In genomic region chr19:25277761-25278160, GRCm38 (mm10) we compare ENCODE assay signal across 17 mouse cellular contexts. TPM values are rescaled to one million over a fixed set of nuclear protein-coding genes. Genes with fewer than 3 reads are reported as not detected.
DNase-seq lines count a peak whose midpoint lies in the region; ATAC-seq and TF ChIP-seq lines count a peak whose summit lies in the region.
"Had no signal": no experiment of that assay in that cellular context is flagged by ENCODE, and none has a peak within 500 bp of the region (broad histone marks: within the 10 kb centered on the region; RNA-seq: fewer than 3 reads in every experiment).

No protein-coding gene starts in this region.

- WGBS in forebrain, postnatal 0 days = 15% methylated on average over 5 of the region's 5 CpGs
- 12% methylated on average over 5 of the region's 5 CpGs for WGBS in forebrain, embryonic 15.5 days
- WGBS in lung, embryonic 16.5 days = 33% methylated on average over 5 of the region's 5 CpGs
- WGBS in embryonic facial prominence, embryonic 14.5 days = 14% methylated on average over 5 of the region's 5 CpGs

- DNase-seq in forebrain, postnatal 0 days = peak; percentile 30
- peak; percentile 35 to 37 for DNase-seq in heart, postnatal 10 days
- DNase-seq in heart, postnatal 4 days = no peak
- DNase-seq in lung, postnatal 14 days = no peak
- DNase-seq in embryonic facial prominence, embryonic 14.5 days (ENCODE audit: low spot score) = peak; percentile 39
- DNase-seq: cerebellum, adult 2 months; kidney, postnatal 10 days; left cerebral cortex, postnatal 4 days; lung, adult 18-20 months; thymus, adult 2 months had no signal

- H3K9ac ChIP-seq in forebrain, postnatal 0 days = no peak overlapping the region
- no peak overlapping the region for H3K9ac ChIP-seq in forebrain, embryonic 15.5 days (replicated peaks)
- no peak overlapping the region for H3K9ac ChIP-seq in lung, embryonic 16.5 days (ENCODE audit: low read length)
- no peak overlapping the region for H3K9ac ChIP-seq in embryonic facial prominence, embryonic 14.5 days (ENCODE audit: low read depth, low read length)
- H3K9ac ChIP-seq: stomach, embryonic 15.5 days had no signal

- intact Hi-C loops in heart, postnatal 10 days (cut with DNase I) = no loop called here

- TF ChIP-seq CTCF in forebrain, postnatal 0 days (IDR thresholded peaks at IDR 0.05; ENCODE audit: low read depth) = no peak

- no peak overlapping the region for H3K4me2 ChIP-seq in forebrain, postnatal 0 days (ENCODE audit: low read depth)
- no peak overlapping the region for H3K4me2 ChIP-seq in forebrain, embryonic 15.5 days (replicated peaks)
- H3K4me2 ChIP-seq in lung, embryonic 16.5 days (ENCODE audit: low read depth, low read length) = 0 out of 2 replicates have a peak overlapping the region, but pooled peaks have one; percentile 4
- no peak overlapping the region for H3K4me2 ChIP-seq in embryonic facial prominence, embryonic 14.5 days (ENCODE audit: low read depth, low read length)
- H3K4me2 ChIP-seq: stomach, embryonic 15.5 days had no signal

- peak; percentile 58; the same call in 1 of the 2 replicates for ATAC-seq in forebrain, postnatal 0 days
- ATAC-seq in forebrain, embryonic 15.5 days (replicated peaks) = no peak; the same call in 1 of the 2 replicates
- peak; percentile 78 for ATAC-seq in lung, embryonic 16.5 days (ENCODE audit: low read depth)
- no peak for ATAC-seq in embryonic facial prominence, embryonic 14.5 days (ENCODE audit: low read depth)
- ATAC-seq in activated CD4-positive, CD25-positive, alpha-beta regulatory T cell, adult 4 months = no peak
- ATAC-seq: intestine, embryonic 16.5 days had no signal

- H3K27ac ChIP-seq in forebrain, postnatal 0 days (ENCODE audit: low read depth, low read length) = no peak overlapping the region
- no peak overlapping the region for H3K27ac ChIP-seq in forebrain, embryonic 15.5 days (replicated peaks)
- peak overlapping the region; percentile 9; the same call in 1 of the 2 replicates for H3K27ac ChIP-seq in lung, embryonic 16.5 days (ENCODE audit: low read length)
- no peak overlapping the region for H3K27ac ChIP-seq in embryonic facial prominence, embryonic 14.5 days (replicated peaks; ENCODE audit: low read depth, low read length)
- H3K27ac ChIP-seq: stomach, embryonic 15.5 days had no signal

- H3K9me3 ChIP-seq in forebrain, postnatal 0 days (ENCODE audit: low read length) = no peaks in the 10 kb centered on the region
- H3K9me3 ChIP-seq in forebrain, embryonic 15.5 days = no peaks in the 10 kb centered on the region
- no peaks in the 10 kb centered on the region for H3K9me3 ChIP-seq in lung, embryonic 16.5 days (ENCODE audit: control insufficient read depth, low read length)
- no peaks in the 10 kb centered on the region for H3K9me3 ChIP-seq in embryonic facial prominence, embryonic 14.5 days (ENCODE audit: control insufficient read depth, low read length)
- H3K9me3 ChIP-seq: stomach, embryonic 15.5 days had no signal

- H3K4me3 ChIP-seq in forebrain, postnatal 0 days (ENCODE audit: low read depth, low read length) = no peak overlapping the region
- no peak overlapping the region for H3K4me3 ChIP-seq in forebrain, embryonic 15.5 days
- no peak overlapping the region for H3K4me3 ChIP-seq in lung, embryonic 16.5 days (ENCODE audit: low read length)
- H3K4me3 ChIP-seq in embryonic facial prominence, embryonic 14.5 days (ENCODE audit: low read depth, low read length) = no peak overlapping the region
- H3K4me3 ChIP-seq: stomach, embryonic 15.5 days had no signal

- no peaks in the 10 kb centered on the region for H3K27me3 ChIP-seq in forebrain, postnatal 0 days (ENCODE audit: insufficient read depth, low read length)
- H3K27me3 ChIP-seq in forebrain, embryonic 15.5 days = peaks cover 12% of the 10 kb centered on the region; the same call in 1 of the 2 replicates
- no peaks in the 10 kb centered on the region for H3K27me3 ChIP-seq in lung, embryonic 16.5 days (ENCODE audit: control insufficient read depth, insufficient read depth, low read depth, low read length)
- no peaks in the 10 kb centered on the region for H3K27me3 ChIP-seq in embryonic facial prominence, embryonic 14.5 days (replicated peaks; ENCODE audit: control insufficient read depth, insufficient read depth, low read length)
- H3K27me3 ChIP-seq: stomach, embryonic 15.5 days had no signal

- no peaks in the 10 kb centered on the region for H3K36me3 ChIP-seq in forebrain, postnatal 0 days (ENCODE audit: insufficient read depth)
- no peaks in the 10 kb centered on the region for H3K36me3 ChIP-seq in forebrain, embryonic 15.5 days
- H3K36me3 ChIP-seq in lung, embryonic 16.5 days (ENCODE audit: control insufficient read depth, insufficient read depth, low read length) = no peaks in the 10 kb centered on the region
- no peaks in the 10 kb centered on the region for H3K36me3 ChIP-seq in embryonic facial prominence, embryonic 14.5 days (ENCODE audit: control insufficient read depth, insufficient read depth, low read length)
- H3K36me3 ChIP-seq: stomach, embryonic 15.5 days had no signal

- no peaks in the 10 kb centered on the region for H3K4me1 ChIP-seq in forebrain, postnatal 0 days (ENCODE audit: insufficient read depth)
- H3K4me1 ChIP-seq in forebrain, embryonic 15.5 days = no peaks in the 10 kb centered on the region; the same call in 1 of the 2 replicates
- H3K4me1 ChIP-seq in lung, embryonic 16.5 days (replicated peaks; ENCODE audit: control insufficient read depth, insufficient read depth, low read length) = no peaks in the 10 kb centered on the region; the same call in 1 of the 2 replicates
- H3K4me1 ChIP-seq in embryonic facial prominence, embryonic 14.5 days (ENCODE audit: control insufficient read depth, insufficient read depth, low read length) = peaks cover 7% of the 10 kb centered on the region
- H3K4me1 ChIP-seq: stomach, embryonic 15.5 days had no signal

RNA-seq across cellular contexts. Expression of gene Kank1, which starts 41.0 kb away (rescaled TPM):
- total RNA-seq in forebrain, postnatal 0 days (2014; rRNA removed) = 10.4 and 10.8 TPM in 2 replicates
- polyA plus RNA-seq in forebrain, postnatal 0 days (2015; fragmentation: Nextera tagmentation; extraction: Ambion mirVana) = 2.7 and 3.9 TPM in 2 replicates
- polyA plus RNA-seq in forebrain, embryonic 15.5 days (2015; fragmentation: Nextera tagmentation; extraction: Ambion mirVana) = 3.3 and 3.9 TPM in 2 replicates
- total RNA-seq in heart, postnatal 10 days (2021) = 10 to 100 TPM; 40.1 to 51.6 TPM
- total RNA-seq in heart, postnatal 4 days (2021) = 10 to 100 TPM; 50.3 to 50.6 TPM
- polyA plus RNA-seq in lung, embryonic 16.5 days (2015; fragmentation: Nextera tagmentation; extraction: Ambion mirVana) = 19.9 and 23.1 TPM in 2 replicates
- polyA plus RNA-seq in embryonic facial prominence, embryonic 14.5 days (2014; fragmentation: Nextera tagmentation; extraction: Ambion mirVana) = 16.6 and 18.5 TPM in 2 replicates
- polyA plus RNA-seq in activated CD4-positive, CD25-positive, alpha-beta regulatory T cell, adult 4 months (2017; shearing (Covaris generic)) = not detected
- total RNA-seq: common myeloid progenitor, adult 5-6 weeks; megakaryocyte-erythroid progenitor cell, adult 5-6 weeks had no signal

Comparison
In these comparisons a context has a peak if more than half of its experiments do, and no peak if none do; other contexts are left out.
1. ATAC-seq: peak in forebrain, postnatal 0 days (single experiment) and lung, embryonic 16.5 days (single experiment); none in forebrain, embryonic 15.5 days (single experiment), embryonic facial prominence, embryonic 14.5 days (single experiment) and activated CD4-positive, CD25-positive, alpha-beta regulatory T cell, adult 4 months (single experiment).
2. DNase-seq: peak in forebrain, postnatal 0 days (single experiment), heart, postnatal 10 days (2 of 2) and embryonic facial prominence, embryonic 14.5 days (single experiment); none in heart, postnatal 4 days (single experiment) and lung, postnatal 14 days (single experiment).